Mouse (Mus musculus) gastrocnemius, postnatal 14 days (tissue): ENCODE measurements around the gene Slc35a5. TPM values are rescaled to one million over a fixed set of nuclear protein-coding genes. Genes with fewer than 3 reads are reported as not detected.

ENCODE experiments used
- DNase-seq: peaks from one replicate; pipeline ENCODE4 v3.0.0; 2021; ENCODE audit warnings: mixed read lengths
- intact Hi-C: fragments of 180-260 bp; cut with DNase I; formaldehyde crosslinking; loops from one replicate; pipeline ENCODE4 v1.15.1; 2025; ENCODE audit warnings: low total_unique reads
- long read RNA-seq, 2 experiments: library from polyadenylated mRNA; stranded (forward); transcript quantifications; one replicate each; pipeline ENCODE4 v2.0.0; 2021
- total RNA-seq, 2 experiments: library from RNA; stranded (reverse); gene quantifications; 2 replicates each; pipeline ENCODE4 v1.2.3; 2021

Gene Slc35a5
- total RNA-seq, result 1 to 10 TPM; 5.5 to 6.7 TPM
- long read RNA-seq, experiment 1, full-length matches to known transcripts, result 2 of 3 reads
- long read RNA-seq, experiment 1, partial matches to known transcripts, result 0 of 3 reads
- long read RNA-seq, experiment 1, other reads (novel, unspliced or antisense), result 1 of 3 reads
- long read RNA-seq, experiment 2, full-length matches to known transcripts, result 8 of 8 reads
- long read RNA-seq, experiment 2, partial matches to known transcripts, result 0 of 8 reads
- long read RNA-seq, experiment 2, other reads (novel, unspliced or antisense), result 0 of 8 reads

- intact Hi-C loops, result no loop called here
- peak; percentile 97 for DNase-seq
Measured at GRCm38 (mm10) chr16:45158522-45159388, at the start of gene Slc35a5, which contains the start of gene Atg3. Slc35a5 (minus strand) TSS chr16:45158706. Atg3 (plus strand) TSS chr16:45158785.

GRCm38 (mm10) chr16:45204859-45205670, 46.6 kb upstream of the Slc35a5 start:
- intact Hi-C loops, result loop anchor here (5.0 kb wide), 1 partner anchor 382 kb away; no protein-coding TSS in a partner anchor
- no peak for DNase-seq

DNA sequence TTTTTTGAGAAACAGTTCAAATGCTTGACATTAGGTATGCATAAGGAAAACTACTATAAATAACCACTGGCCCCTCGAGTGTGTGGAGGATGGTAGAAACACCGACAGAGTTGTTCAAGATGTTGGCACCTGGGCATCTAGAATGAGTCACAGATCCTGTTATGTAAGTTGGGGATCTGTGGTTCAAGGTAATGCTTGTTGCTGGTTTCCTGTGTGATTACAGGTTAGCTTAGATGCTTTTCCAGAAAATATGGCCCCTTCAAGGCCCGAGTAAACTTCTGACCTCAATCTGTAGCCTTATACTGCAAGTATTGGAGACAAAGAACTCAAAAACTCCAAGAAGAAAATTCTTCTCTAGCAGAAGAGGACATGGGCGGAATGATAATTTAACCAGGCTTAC, 45.9 kb upstream of the Slc35a5 start:
- intact Hi-C loops, result loop anchor here (5.0 kb wide), 1 partner anchor 383 kb away; no protein-coding TSS in a partner anchor
- DNase-seq, result no peak

- intact Hi-C loops, result loop anchor here (5.0 kb wide), 1 partner anchor 386 kb away; no protein-coding TSS in a partner anchor
- no peak for DNase-seq
Measured at GRCm38 (mm10) chr16:45201395-45201794, 42.9 kb upstream of the Slc35a5 start.

GRCm38 (mm10) chr16:45196816-45197215, 38.3 kb upstream of the Slc35a5 start:
- DNase-seq, result peak; percentile 32
- intact Hi-C loops, result loop anchor here (5.0 to 10.0 kb wide), 2 partner anchors 218 to 435 kb away; no protein-coding TSS in a partner anchor

- DNase-seq, result peak; percentile 62
- intact Hi-C loops, result loop anchor here (10.0 kb wide), 1 partner anchor 222 kb away; no protein-coding TSS in a partner anchor
Measured at GRCm38 (mm10) chr16:45192613-45193012, 34.1 kb upstream of the Slc35a5 start.

GRCm38 (mm10) chr16:45181824-45182223, 23.3 kb upstream of the Slc35a5 start:
- DNase-seq, result no peak
- intact Hi-C loops, result no loop called here

DNA sequence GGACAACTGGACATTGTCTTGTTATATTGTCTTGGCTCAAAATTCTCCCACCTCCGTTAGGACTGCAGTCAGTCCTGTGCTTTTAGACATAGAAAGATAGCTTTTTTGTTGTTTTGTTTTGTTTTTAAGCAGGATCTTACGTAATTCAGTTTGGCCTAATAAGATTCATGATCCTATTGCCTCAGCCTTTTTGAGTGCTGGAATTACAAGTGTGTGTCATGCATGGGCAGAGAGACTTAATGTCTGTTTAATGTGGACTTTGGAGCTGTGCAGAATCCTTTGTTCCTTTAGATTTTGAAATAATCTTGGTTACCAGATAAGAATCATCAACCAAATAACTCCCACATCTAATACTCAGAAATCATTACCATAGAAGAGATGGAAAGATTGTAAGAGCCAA, 20.0 kb upstream of the Slc35a5 start:
- intact Hi-C loops, result no loop called here
- DNase-seq, result no peak

GRCm38 (mm10) chr16:45159389-45159716, 847 bp upstream of the Slc35a5 start:
- DNase-seq, result no peak
- intact Hi-C loops, result no loop called here

DNA sequence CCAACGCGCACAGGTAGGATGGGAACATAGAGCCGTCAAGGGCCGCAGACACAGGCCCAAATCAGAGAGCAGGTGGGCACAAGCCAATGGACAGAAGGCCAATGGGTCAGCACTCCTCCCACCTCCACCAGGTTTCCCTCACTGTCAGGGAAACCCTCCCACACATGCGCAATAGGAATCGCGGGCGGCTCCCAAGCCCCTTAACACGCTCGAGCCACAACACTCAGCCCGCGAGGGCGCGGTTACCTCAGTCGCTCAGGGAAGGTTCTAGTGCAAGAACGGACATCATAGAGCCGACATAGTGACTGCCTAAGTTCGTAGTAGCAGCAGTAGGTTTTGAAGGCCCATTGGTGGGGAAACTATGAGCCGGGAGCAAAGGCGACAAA, 377 bp downstream of the Slc35a5 start:
- intact Hi-C loops, result no loop called here

DNA sequence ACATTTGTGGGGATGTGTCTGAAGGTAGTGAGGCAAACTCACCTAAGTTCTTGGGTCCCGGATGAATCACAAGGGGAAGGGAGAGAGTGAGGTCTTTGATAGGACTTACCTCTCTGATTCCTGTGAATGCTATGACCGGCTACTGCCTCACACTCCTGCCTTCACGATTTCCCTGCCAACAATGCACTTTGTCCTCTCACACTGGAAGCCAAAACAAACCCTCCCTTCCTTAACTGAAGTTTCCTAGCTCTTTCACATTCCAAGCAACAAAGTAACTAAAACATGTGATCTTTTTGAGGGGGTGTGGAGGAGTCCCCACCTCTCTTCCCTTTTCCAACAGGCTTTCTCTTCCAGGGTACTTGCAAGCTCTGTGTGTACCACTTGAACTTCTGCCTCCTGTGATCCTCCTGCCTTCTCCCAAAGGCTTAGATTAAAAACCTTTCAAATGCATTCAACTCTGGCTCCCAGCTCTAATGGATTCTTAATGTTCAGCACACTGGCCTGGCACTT, 3.7 kb downstream of the Slc35a5 start:
- DNase-seq, result no peak
- intact Hi-C loops, result no loop called here

More for the DNA sequence above, 377 bp downstream of the Slc35a5 start:
- DNase-seq, result peak; percentile 63

DNA sequence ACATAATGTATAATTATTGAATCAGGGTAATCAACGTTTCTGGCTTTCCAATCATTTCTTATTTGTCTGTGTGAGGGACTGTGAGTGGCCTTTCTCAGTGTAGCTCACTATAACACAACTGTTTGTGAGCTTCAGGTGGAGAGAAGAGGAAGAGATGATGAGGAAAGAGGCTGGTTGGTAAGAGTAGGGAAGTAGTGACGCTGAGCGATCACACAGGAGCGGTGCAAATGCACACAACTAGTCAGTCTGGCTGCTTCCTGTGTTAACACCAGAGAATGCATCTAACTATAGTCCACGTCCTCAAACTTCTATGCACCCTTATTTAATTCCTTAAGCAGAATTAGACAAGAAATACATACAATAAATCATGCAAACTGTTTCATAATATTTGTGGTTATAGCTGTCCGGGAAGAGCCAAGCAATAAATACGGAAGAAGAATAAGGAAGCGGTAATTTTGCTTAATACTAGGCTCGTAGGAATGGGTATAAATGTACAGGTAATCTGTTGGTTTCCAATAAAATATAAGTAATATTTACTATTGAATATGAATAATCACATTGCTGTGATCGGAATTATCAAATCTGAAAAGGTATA, 9.9 kb downstream of the Slc35a5 start:
- DNase-seq, result no peak
- intact Hi-C loops, result no loop called here

DNA sequence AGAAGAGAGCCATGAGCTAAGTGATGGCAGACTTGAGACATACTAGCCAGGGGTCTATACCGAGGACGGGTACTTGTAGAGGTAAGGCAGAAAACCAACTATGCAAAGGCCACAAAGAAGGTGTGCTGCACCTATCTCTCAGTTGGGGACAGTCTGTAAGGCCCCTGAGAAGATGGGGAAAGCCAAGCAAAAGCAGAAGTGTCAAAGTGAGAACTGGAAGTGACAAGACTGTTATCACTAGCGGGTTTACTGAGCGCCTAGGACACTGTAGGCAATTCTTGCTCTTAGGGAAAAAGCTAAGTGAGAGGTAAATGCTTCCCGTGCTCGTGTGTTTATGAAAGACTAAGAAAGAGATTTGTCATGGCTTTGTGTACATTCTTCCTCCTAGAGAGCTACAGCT, 13.4 kb downstream of the Slc35a5 start:
- intact Hi-C loops, result no loop called here
- DNase-seq, result no peak

GRCm38 (mm10) chr16:45142565-45142964, 15.9 kb downstream of the Slc35a5 start:
- intact Hi-C loops, result no loop called here
- no peak for DNase-seq

- no peak for DNase-seq
- intact Hi-C loops, result no loop called here
Measured at GRCm38 (mm10) chr16:45141711-45142110, 16.8 kb downstream of the Slc35a5 start.

DNA sequence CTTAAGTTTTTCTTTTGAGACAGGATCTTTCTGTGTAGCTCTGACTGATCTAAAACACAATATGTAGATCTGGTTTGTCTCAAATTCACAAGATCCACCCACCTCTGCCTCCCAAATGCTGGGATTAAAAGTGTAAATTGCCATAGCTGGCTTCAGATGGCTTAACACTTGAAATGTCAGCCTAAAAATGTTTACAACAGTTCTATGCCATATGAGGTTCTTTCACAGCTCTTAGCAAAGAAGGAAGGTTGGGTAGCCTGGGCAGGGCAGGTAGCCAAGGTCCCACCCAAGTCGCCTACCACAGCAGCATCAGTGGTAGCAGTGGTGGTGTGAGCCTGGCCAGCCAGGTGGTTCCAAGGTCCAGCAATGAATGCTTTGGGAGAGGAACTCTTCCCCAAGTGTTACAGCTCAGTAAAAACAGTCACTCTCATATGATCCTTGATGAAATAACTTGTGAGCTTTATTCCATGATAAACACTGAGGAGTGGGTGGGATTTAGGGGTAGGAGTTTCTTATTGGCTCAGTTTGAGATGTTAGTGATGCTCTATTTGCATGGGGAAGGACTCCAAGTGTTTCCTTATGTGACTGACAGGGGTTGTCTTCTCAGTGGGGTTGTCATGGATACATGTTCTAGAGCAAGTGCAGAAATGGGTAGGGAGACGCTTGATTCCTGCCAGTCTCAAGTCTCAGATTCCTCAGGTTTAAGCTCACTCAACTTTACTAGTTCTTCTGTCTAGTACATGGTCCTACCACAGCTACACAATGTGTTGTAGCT, 30.4 kb downstream of the Slc35a5 start:
- intact Hi-C loops, result no loop called here
- DNase-seq, result no peak

GRCm38 (mm10) chr16:45124230-45125203, 34.0 kb downstream of the Slc35a5 start:
- DNase-seq, result no peak
- intact Hi-C loops, result no loop called here
